Mouse (Mus musculus): ENCODE measurements at regions not wholly inside any gene's neighbourhood (a gene's known extent, or its start where the extent isn't known, plus 50 kb on each side); places are given as distances from the start of the nearest gene placed in this dataset.

DNA sequence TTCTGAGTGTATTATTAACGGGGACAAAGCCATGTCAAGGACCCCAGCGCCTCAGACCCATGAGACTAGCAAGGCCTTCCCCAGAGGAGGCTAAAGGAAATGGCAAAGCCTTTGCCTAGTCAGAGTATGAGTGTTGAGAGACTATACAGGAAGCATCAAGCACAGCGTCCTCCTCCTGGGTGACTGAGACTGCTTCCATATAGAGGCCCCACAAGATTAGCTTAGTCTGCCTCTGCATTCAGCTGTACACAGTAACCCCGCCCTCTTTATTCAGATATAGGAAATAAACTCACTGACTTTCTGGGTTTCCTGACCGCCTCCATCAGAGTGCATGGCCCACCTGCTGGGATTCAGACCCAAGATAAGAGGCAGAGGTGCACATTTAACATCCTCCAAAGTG is 192.8 kb upstream of the Hes1 start:
- DNase-seq (ENCODE audit: low spot score) (no peak), ATAC-seq (no peak)
- Histone ChIP-seq H3K4me2 (ENCODE audit: low read length) (no peak overlapping the region), H3K27me3 (replicated peaks; ENCODE audit: control insufficient read depth, insufficient read depth, low read length) (no peaks in the 10 kb centered on the region), H3K27ac (ENCODE audit: low read depth, low read length) (no peak overlapping the region), H3K9me3 (replicated peaks; ENCODE audit: control insufficient read depth, low read length) (no peaks in the 10 kb centered on the region), H3K4me3 (ENCODE audit: low read depth, low read length) (no peak overlapping the region), H3K4me1 (ENCODE audit: control insufficient read depth, insufficient read depth, low read length) (peaks cover 3% of the 10 kb centered on the region), H3K36me3 (ENCODE audit: control insufficient read depth, insufficient read depth, low read length) (no peaks in the 10 kb centered on the region), H3K9ac (ENCODE audit: low read length) (no peak overlapping the region)
- 87% methylated on average over 5 of the region's 5 CpGs for WGBS

DNA sequence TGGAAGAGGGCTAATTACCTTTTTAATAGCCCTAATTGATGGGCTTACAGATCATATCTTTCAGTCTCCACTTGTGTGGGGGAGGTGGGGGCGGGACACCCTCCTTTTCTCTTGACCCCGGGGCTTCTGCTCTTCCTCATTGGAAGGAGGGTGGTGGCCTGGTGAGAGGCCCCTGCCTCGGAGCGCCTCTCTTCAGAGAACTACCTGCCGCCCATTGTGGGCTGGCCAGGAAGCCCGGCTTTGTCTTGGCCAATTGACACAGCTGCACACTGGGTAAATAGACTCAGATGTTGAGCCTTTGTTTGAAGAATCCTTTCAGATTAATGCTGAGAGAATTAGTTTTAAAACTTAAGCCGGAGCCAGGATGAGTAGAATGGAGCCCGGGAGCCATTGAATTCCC is 188.0 kb upstream of the Hes1 start:
- no peaks in the 10 kb centered on the region for H3K36me3 ChIP-seq (ENCODE audit: control insufficient read depth, insufficient read depth, low read length)
- 2% methylated on average over 8 of the region's 8 CpGs for WGBS
- H3K4me3 ChIP-seq (ENCODE audit: low read depth, low read length): no peak overlapping the region
- no peak overlapping the region for H3K9ac ChIP-seq (ENCODE audit: low read length)
- ATAC-seq (peak; percentile 59; the same call in 1 of the 2 replicates), DNase-seq (ENCODE audit: low spot score) (peak; percentile 17)
- peaks cover 9% of the 10 kb centered on the region for H3K4me1 ChIP-seq (ENCODE audit: control insufficient read depth, insufficient read depth, low read length)
- no peaks in the 10 kb centered on the region for H3K9me3 ChIP-seq (replicated peaks; ENCODE audit: control insufficient read depth, low read length)
- no peak overlapping the region for H3K4me2 ChIP-seq (ENCODE audit: low read length)
- no peak overlapping the region for H3K27ac ChIP-seq (ENCODE audit: low read depth, low read length)
- no peaks in the 10 kb centered on the region for H3K27me3 ChIP-seq (replicated peaks; ENCODE audit: control insufficient read depth, insufficient read depth, low read length)

DNA sequence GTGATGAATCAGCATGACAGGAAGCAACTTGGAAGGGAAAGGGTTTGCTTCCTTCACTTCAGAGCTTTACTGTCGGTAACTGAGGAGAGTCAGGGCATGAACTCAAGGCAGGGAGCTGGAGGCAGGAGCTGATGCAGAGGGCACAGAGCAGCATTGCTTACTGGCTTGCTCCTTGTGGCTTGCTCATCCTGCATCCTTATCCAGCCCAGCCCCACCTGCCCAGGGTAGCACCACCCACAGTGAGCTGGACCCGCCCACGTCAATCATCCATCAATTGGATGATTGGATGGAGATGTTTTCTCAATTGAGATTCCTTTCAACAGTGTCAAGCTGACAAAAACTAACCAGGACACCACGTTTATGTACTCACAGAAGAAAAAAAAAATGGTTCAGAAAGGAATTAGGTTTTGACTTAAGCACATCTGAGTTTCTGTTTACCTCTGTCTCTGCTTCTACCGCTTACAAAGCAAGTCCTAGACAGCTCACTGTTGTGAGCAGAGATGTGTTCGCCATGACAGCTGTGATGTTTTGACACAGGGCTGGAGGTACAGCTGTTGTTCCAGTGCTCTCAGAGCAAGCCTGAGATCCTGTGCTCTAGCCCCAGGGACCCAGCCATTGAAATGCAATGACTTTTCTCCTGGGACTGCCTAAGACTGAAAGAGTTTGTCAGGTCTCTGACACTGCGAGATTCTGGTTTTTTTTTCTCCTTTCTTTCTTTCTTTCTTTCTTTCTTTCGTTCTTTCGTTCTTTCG is 186.6 kb upstream of the Hes1 start:
- H3K4me2 ChIP-seq (ENCODE audit: low read length): no peak overlapping the region
- H3K27me3 ChIP-seq (replicated peaks; ENCODE audit: control insufficient read depth, insufficient read depth, low read length): no peaks in the 10 kb centered on the region
- DNase-seq (ENCODE audit: low spot score): peak; percentile 13
- H3K9ac ChIP-seq (ENCODE audit: low read length): no peak overlapping the region
- H3K27ac ChIP-seq (ENCODE audit: low read depth, low read length): no peak overlapping the region
- ATAC-seq: no peak
- H3K36me3 ChIP-seq (ENCODE audit: control insufficient read depth, insufficient read depth, low read length): no peaks in the 10 kb centered on the region
- peaks cover 21% of the 10 kb centered on the region for H3K4me1 ChIP-seq (ENCODE audit: control insufficient read depth, insufficient read depth, low read length)
- H3K4me3 ChIP-seq (ENCODE audit: low read depth, low read length): no peak overlapping the region
- H3K9me3 ChIP-seq (replicated peaks; ENCODE audit: control insufficient read depth, low read length): no peaks in the 10 kb centered on the region
- 34% methylated on average over 10 of the region's 10 CpGs for WGBS

- Histone ChIP-seq H3K4me1 (ENCODE audit: control insufficient read depth, insufficient read depth, low read length) (peaks cover 41% of the 10 kb centered on the region), H3K27ac (ENCODE audit: low read depth, low read length) (no peak overlapping the region), H3K4me3 (ENCODE audit: low read depth, low read length) (no peak overlapping the region), H3K4me2 (ENCODE audit: low read length) (no peak overlapping the region), H3K36me3 (ENCODE audit: control insufficient read depth, insufficient read depth, low read length) (no peaks in the 10 kb centered on the region), H3K27me3 (replicated peaks; ENCODE audit: control insufficient read depth, insufficient read depth, low read length) (no peaks in the 10 kb centered on the region), H3K9me3 (replicated peaks; ENCODE audit: control insufficient read depth, low read length) (no peaks in the 10 kb centered on the region), H3K9ac (ENCODE audit: low read length) (no peak overlapping the region)
- DNase-seq (ENCODE audit: low spot score) (no peak), ATAC-seq (no peak)
- WGBS: 84% methylated on average over 6 of the region's 6 CpGs
Observed at GRCm38 (mm10) chr16:29879665-29880064, 184.5 kb upstream of the Hes1 start.

GRCm38 (mm10) chr16:29881497-29881896 is 182.7 kb upstream of the Hes1 start:
- no peaks in the 10 kb centered on the region for H3K36me3 ChIP-seq (ENCODE audit: control insufficient read depth, insufficient read depth, low read length)
- no peak for ATAC-seq
- H3K4me1 ChIP-seq (ENCODE audit: control insufficient read depth, insufficient read depth, low read length): peaks cover 37% of the 10 kb centered on the region
- H3K4me2 ChIP-seq (ENCODE audit: low read length): no peak overlapping the region
- H3K27me3 ChIP-seq (replicated peaks; ENCODE audit: control insufficient read depth, insufficient read depth, low read length): no peaks in the 10 kb centered on the region
- 21% methylated on average over 12 of the region's 12 CpGs for WGBS
- 0 out of 2 replicates have a peak overlapping the region, but pooled peaks have one; percentile 27 for H3K27ac ChIP-seq (ENCODE audit: low read depth, low read length)
- H3K9ac ChIP-seq (ENCODE audit: low read length): no peak overlapping the region
- DNase-seq (ENCODE audit: low spot score): peak; percentile 49
- H3K4me3 ChIP-seq (ENCODE audit: low read depth, low read length): no peak overlapping the region
- H3K9me3 ChIP-seq (replicated peaks; ENCODE audit: control insufficient read depth, low read length): no peaks in the 10 kb centered on the region

DNA sequence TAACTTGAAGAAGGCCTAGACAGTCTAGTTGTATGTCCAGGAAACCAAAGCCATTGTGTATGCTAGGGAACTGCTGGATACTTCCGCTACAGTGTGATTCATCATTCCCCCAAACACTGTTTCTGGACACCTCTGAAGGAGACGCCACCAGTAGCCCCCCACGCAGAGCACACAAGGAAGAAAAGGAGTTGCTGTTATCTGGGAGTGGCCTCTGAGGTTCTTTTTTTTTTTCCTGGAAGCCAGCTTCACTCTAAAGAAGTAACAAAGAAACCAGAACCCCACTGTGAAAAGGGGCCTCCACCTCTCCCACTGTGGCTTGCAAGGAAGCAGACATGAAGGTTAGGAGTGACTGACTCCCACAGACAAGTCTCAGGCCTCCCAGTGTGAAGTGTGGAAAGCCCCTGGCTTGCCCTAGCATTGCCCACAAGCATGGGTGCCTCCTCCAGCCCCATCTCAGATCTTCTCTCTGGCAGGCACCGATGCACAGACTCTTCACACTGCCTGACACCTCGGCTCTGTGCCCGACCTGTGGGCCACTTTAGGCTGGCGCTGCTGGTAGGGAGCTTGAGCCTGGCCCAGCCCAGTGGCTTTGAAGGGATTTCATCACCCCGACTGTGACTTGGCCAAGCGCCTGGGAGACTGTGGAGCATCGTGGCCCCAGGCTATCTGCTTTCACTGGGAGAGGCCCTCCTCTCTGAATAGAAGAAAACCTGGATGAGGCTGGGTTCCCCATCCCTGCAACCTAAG is 181.8 kb upstream of the Hes1 start:
- Histone ChIP-seq H3K27me3 (replicated peaks; ENCODE audit: control insufficient read depth, insufficient read depth, low read length) (no peaks in the 10 kb centered on the region), H3K4me2 (ENCODE audit: low read length) (peak overlapping the region; percentile 9; the same call in 1 of the 2 replicates), H3K9ac (ENCODE audit: low read length) (no peak overlapping the region), H3K27ac (ENCODE audit: low read depth, low read length) (peak overlapping the region; percentile 56), H3K36me3 (ENCODE audit: control insufficient read depth, insufficient read depth, low read length) (no peaks in the 10 kb centered on the region), H3K4me1 (ENCODE audit: control insufficient read depth, insufficient read depth, low read length) (peaks cover 35% of the 10 kb centered on the region), H3K4me3 (ENCODE audit: low read depth, low read length) (no peak overlapping the region), H3K9me3 (replicated peaks; ENCODE audit: control insufficient read depth, low read length) (no peaks in the 10 kb centered on the region)
- DNase-seq (ENCODE audit: low spot score) (peak; percentile 95), ATAC-seq (peak; percentile 82)
- WGBS: 4% methylated on average over 10 of the region's 10 CpGs

- H3K4me2 ChIP-seq (ENCODE audit: low read length): peak overlapping the region; percentile 22; the same call in 1 of the 2 replicates
Observed at GRCm38 (mm10) chr16:29883252-29883992, 180.8 kb upstream of the Hes1 start.

DNA sequence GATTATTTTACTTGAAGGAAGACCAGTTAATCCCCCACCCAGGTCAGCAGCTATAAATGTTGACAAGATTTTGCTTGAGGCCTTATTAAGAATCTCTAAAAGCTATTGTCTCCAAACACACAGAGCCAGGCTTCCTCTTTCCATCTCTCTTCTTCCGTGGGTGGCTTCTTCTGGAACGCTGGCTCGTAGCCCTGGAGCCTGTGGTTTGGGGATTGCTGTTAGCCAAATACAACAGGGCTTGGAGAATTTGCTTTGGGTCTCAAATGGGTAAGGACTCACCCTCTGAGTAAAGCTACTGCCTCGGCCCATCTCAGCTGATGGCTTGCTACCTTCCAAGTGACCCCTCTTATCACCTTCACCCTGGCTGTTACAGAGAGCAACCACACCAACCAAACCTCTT is 179.3 kb upstream of the Hes1 start:
- Histone ChIP-seq H3K4me1 (ENCODE audit: control insufficient read depth, insufficient read depth, low read length) (peaks cover 37% of the 10 kb centered on the region), H3K4me2 (ENCODE audit: low read length) (no peak overlapping the region), H3K9me3 (replicated peaks; ENCODE audit: control insufficient read depth, low read length) (no peaks in the 10 kb centered on the region), H3K9ac (ENCODE audit: low read length) (no peak overlapping the region), H3K36me3 (ENCODE audit: control insufficient read depth, insufficient read depth, low read length) (no peaks in the 10 kb centered on the region), H3K27me3 (replicated peaks; ENCODE audit: control insufficient read depth, insufficient read depth, low read length) (no peaks in the 10 kb centered on the region), H3K4me3 (ENCODE audit: low read depth, low read length) (no peak overlapping the region), H3K27ac (ENCODE audit: low read depth, low read length) (no peak overlapping the region)
- ATAC-seq (no peak), DNase-seq (ENCODE audit: low spot score) (no peak)
- WGBS: 79% methylated on average over 4 of the region's 4 CpGs

More at GRCm38 (mm10) chr16:29883252-29883992, 180.8 kb upstream of the Hes1 start:
- H3K27ac ChIP-seq (ENCODE audit: low read depth, low read length): peak overlapping the region; percentile 15; the same call in 1 of the 2 replicates
- no peaks in the 10 kb centered on the region for H3K27me3 ChIP-seq (replicated peaks; ENCODE audit: control insufficient read depth, insufficient read depth, low read length)
- no peaks in the 10 kb centered on the region for H3K9me3 ChIP-seq (replicated peaks; ENCODE audit: control insufficient read depth, low read length)
- no peak overlapping the region for H3K4me3 ChIP-seq (ENCODE audit: low read depth, low read length)
- DNase-seq (ENCODE audit: low spot score) (peak; percentile 91), ATAC-seq (peak; percentile 90)
- H3K36me3 ChIP-seq (ENCODE audit: control insufficient read depth, insufficient read depth, low read length): no peaks in the 10 kb centered on the region
- WGBS: 4% methylated on average over 10 of the region's 10 CpGs
- no peak overlapping the region for H3K9ac ChIP-seq (ENCODE audit: low read length)
- peaks cover 35% of the 10 kb centered on the region for H3K4me1 ChIP-seq (ENCODE audit: control insufficient read depth, insufficient read depth, low read length)

Measured in forebrain, embryonic 14.5 days (tissue).